Mouse (Mus musculus): ENCODE measurements around the gene Phkg1. TPM values are rescaled to one million over a fixed set of nuclear protein-coding genes. Genes with fewer than 3 reads are reported as not detected.
"Not testable (repeated sequence)": the region's sequence is repeated elsewhere in the genome, so short reads cannot be mapped to it uniquely, and the experiment has no call there.

The Phkg1 gene
- polyA plus RNA-seq, 1 experiment from 2014 or later = 0.95 TPM

DNA sequence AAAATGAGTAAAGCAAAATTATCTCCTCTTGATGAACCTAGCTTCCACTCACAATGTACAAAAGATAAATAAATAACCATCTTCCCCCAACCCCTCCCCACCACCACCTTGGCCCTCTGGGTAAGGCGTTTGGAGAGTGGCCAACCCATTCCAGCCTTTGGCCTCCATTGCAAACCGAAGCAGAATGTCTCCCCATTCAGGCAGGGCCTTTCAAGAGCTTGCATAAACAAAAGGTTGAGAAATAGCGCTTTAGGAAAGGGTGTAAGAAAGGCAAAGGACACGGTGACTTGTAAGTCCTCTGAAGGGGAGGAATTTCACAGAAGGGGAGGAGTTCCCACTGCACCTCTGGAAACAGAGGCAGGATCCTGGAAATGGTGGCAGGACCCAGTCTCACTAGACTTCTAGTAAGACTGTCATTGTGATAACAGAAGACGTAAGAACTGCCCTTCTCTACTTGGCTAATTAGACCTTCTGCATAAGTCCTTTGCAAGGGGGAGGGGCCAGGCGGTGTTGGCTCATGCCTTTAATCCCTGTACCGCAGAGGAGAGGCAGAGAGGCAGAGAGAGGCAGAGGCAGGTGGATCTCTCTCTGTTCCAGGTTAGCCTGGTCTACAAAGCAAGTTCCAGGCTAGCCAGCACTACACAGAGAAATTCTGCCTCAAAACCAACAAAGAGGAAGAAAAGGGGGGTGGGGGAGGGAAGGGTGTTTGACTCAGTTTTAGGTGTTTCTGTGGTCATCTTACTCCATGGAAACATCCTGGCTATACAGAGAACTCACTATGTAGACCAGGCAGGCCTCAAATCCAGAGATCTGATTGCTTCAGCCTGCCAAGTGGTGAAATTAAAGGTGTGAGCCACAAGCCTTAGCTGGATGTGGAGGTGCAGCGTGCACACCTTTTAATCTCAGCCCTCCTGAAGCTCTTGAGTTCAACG is 31.8 kb upstream of the Phkg1 start:
- no peaks in the 10 kb centered on the region for H3K27me3 ChIP-seq (ENCODE audit: control insufficient read depth, insufficient read depth, low read depth, low read length)
- H3K4me2 ChIP-seq (ENCODE audit: low read length) = no peak overlapping the region
- no peak overlapping the region for H3K27ac ChIP-seq (ENCODE audit: low read length)
- WGBS = 53% methylated on average over 9 of the region's 9 CpGs
- no peak overlapping the region for H3K4me3 ChIP-seq (ENCODE audit: low read depth, low read length)
- no peaks in the 10 kb centered on the region for H3K36me3 ChIP-seq (ENCODE audit: control insufficient read depth, insufficient read depth, low read length)
- ATAC-seq = no peak
- no peak overlapping the region for H3K9ac ChIP-seq (ENCODE audit: low read depth, low read length)
- no peaks in the 10 kb centered on the region for H3K4me1 ChIP-seq (ENCODE audit: control insufficient read depth, insufficient read depth, low read length)
- H3K9me3 ChIP-seq (replicated peaks; ENCODE audit: control insufficient read depth, low read length, poor library complexity, severe bottlenecking) = no peaks in the 10 kb centered on the region

DNA sequence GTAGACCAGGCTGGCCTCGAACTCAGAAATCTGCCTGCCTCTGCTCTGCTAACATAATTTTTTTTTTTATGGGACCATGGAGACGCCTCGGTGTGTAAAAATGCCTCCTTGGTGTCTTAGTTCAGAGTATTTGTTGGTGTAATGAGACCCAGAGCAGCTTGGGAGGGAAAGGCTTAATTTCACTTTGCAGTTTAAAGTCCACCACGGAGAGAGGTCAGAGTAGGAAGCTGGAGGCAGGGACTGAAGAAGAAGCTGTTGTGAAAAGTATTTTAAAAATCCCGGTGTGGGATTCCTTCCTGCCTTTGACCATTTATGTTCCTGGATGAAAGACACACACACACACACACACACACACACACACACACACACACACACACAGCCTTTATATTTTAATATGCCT is 27.6 kb upstream of the Phkg1 start:
- Histone ChIP-seq H3K4me2 (ENCODE audit: low read length) (no peak overlapping the region), H3K4me3 (ENCODE audit: low read depth, low read length) (no peak overlapping the region), H3K9ac (ENCODE audit: low read depth, low read length) (no peak overlapping the region), H3K9me3 (replicated peaks; ENCODE audit: control insufficient read depth, low read length, poor library complexity, severe bottlenecking) (no peaks in the 10 kb centered on the region), H3K27me3 (ENCODE audit: control insufficient read depth, insufficient read depth, low read depth, low read length) (no peaks in the 10 kb centered on the region), H3K27ac (ENCODE audit: low read length) (no peak overlapping the region), H3K4me1 (ENCODE audit: control insufficient read depth, insufficient read depth, low read length) (no peaks in the 10 kb centered on the region), H3K36me3 (ENCODE audit: control insufficient read depth, insufficient read depth, low read length) (no peaks in the 10 kb centered on the region)
- no peak for ATAC-seq
- WGBS = 82% methylated on average over 5 of the region's 5 CpGs

DNA sequence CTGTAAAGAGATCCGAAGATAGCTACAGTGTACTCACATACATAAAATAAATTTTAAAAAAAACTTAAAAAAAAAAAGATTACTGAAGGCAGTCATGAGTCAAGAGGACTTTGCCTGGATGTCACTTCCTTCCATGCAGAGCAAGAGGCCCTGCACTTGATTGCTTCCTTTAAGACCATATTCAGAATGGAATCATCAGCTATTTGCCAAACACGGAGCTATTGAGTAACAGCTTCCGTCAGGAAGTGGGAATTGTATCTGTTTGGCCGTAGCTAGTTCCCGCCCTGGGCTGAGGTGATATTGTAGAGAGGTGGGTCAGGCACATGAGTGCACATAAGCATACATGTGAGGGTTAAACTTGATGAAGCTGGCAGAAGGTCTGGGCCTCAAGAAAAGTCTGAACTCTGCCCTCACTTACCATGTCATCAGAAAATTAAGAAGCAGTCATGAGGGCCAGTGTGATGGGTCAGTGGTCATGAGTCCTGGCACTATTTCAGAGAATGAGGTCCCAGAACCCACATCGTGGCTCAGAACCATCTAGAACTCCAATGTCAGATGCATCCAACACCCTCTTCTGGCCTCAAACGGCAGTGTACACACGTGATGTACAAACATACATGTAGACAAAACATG is 26.6 kb upstream of the Phkg1 start:
- no peak overlapping the region for H3K9ac ChIP-seq (ENCODE audit: low read depth, low read length)
- H3K27ac ChIP-seq (ENCODE audit: low read length) = no peak overlapping the region
- H3K27me3 ChIP-seq (ENCODE audit: control insufficient read depth, insufficient read depth, low read depth, low read length) = no peaks in the 10 kb centered on the region
- H3K36me3 ChIP-seq (ENCODE audit: control insufficient read depth, insufficient read depth, low read length) = no peaks in the 10 kb centered on the region
- 93% methylated on average over 8 of the region's 8 CpGs for WGBS
- no peak overlapping the region for H3K4me2 ChIP-seq (ENCODE audit: low read length)
- H3K4me1 ChIP-seq (ENCODE audit: control insufficient read depth, insufficient read depth, low read length) = no peaks in the 10 kb centered on the region
- no peak for ATAC-seq
- H3K9me3 ChIP-seq (replicated peaks; ENCODE audit: control insufficient read depth, low read length, poor library complexity, severe bottlenecking) = no peaks in the 10 kb centered on the region
- H3K4me3 ChIP-seq (ENCODE audit: low read depth, low read length) = no peak overlapping the region

DNA sequence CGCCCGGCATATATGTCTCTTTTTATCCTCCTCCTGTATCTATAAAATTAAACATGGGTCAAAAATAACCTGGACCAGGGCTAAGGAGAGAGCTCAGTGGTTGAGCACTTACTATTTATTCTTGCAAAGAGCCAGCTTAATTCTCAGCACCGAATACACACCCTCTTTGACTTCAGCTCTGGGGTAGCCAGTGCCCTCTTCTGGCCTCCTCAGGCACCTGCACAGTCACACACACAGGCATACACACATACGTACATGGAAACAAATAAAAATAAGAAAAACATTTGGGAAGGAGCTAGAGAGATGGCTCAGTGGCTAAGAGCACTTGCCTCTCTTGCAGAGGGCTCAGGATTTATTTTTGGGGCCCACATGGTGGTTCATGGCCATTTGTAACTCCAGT is 23.6 kb upstream of the Phkg1 start:
- Histone ChIP-seq H3K9me3 (replicated peaks; ENCODE audit: control insufficient read depth, low read length, poor library complexity, severe bottlenecking) (no peaks in the 10 kb centered on the region), H3K4me2 (ENCODE audit: low read length) (no peak overlapping the region), H3K4me1 (ENCODE audit: control insufficient read depth, insufficient read depth, low read length) (no peaks in the 10 kb centered on the region), H3K4me3 (ENCODE audit: low read depth, low read length) (no peak overlapping the region), H3K9ac (ENCODE audit: low read depth, low read length) (no peak overlapping the region), H3K36me3 (ENCODE audit: control insufficient read depth, insufficient read depth, low read length) (no peaks in the 10 kb centered on the region), H3K27me3 (ENCODE audit: control insufficient read depth, insufficient read depth, low read depth, low read length) (no peaks in the 10 kb centered on the region), H3K27ac (ENCODE audit: low read length) (no peak overlapping the region)
- WGBS = 92% methylated on average over 4 of the region's 4 CpGs
- ATAC-seq = no peak

DNA sequence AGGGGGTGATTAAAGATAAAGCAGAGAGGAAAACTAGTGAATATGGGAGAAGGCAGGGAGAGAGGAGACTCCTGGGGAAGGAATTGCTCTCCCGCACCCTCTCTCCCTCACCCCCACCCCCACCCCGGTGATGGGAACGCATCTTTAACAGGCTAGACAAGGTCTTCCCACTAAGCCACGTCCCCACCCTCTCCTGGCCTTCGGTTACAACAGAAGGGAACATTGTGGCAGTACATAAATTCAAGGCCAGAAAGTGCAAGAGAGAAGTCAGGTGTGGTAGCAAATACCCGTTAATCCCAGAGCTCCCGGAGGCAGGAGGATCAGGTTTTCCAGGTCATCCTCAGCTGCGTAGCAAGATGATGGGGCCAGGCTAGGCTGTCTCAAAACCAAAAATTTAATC is 21.0 kb upstream of the Phkg1 start:
- ATAC-seq = no peak
- Histone ChIP-seq H3K27me3 (ENCODE audit: control insufficient read depth, insufficient read depth, low read depth, low read length) (no peaks in the 10 kb centered on the region), H3K4me3 (ENCODE audit: low read depth, low read length) (no peak overlapping the region), H3K9me3 (replicated peaks; ENCODE audit: control insufficient read depth, low read length, poor library complexity, severe bottlenecking) (no peaks in the 10 kb centered on the region), H3K36me3 (ENCODE audit: control insufficient read depth, insufficient read depth, low read length) (no peaks in the 10 kb centered on the region), H3K9ac (ENCODE audit: low read depth, low read length) (no peak overlapping the region), H3K27ac (ENCODE audit: low read length) (no peak overlapping the region), H3K4me2 (ENCODE audit: low read length) (no peak overlapping the region), H3K4me1 (ENCODE audit: control insufficient read depth, insufficient read depth, low read length) (no peaks in the 10 kb centered on the region)
- WGBS = 67% methylated on average over 8 of the region's 8 CpGs

DNA sequence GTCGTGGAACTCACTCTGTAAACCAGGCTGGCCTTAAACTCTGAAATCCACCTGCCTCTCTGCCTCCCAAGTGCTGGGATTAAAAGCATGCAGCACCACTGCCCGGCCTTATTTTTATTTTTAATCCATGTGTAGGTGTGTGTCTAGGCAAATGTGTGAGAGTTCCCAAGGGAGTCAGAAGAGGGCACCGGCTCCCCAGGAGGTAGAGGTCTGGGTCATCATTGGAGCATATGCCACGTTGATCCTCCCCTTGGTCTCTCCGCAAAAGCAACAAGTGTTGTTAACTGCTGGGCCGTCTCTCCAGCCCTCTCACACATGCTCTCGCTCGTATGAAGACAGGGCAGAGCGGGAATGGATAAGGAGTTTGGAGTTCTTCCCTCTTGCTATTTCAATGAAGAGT is 20.4 kb upstream of the Phkg1 start:
- Histone ChIP-seq H3K4me2 (ENCODE audit: low read length) (no peak overlapping the region), H3K36me3 (ENCODE audit: control insufficient read depth, insufficient read depth, low read length) (no peaks in the 10 kb centered on the region), H3K9me3 (replicated peaks; ENCODE audit: control insufficient read depth, low read length, poor library complexity, severe bottlenecking) (no peaks in the 10 kb centered on the region), H3K4me3 (ENCODE audit: low read depth, low read length) (no peak overlapping the region), H3K9ac (ENCODE audit: low read depth, low read length) (no peak overlapping the region), H3K27me3 (ENCODE audit: control insufficient read depth, insufficient read depth, low read depth, low read length) (no peaks in the 10 kb centered on the region), H3K27ac (ENCODE audit: low read length) (no peak overlapping the region), H3K4me1 (ENCODE audit: control insufficient read depth, insufficient read depth, low read length) (no peaks in the 10 kb centered on the region)
- no peak for ATAC-seq
- WGBS = 85% methylated on average over 9 of the region's 9 CpGs

DNA sequence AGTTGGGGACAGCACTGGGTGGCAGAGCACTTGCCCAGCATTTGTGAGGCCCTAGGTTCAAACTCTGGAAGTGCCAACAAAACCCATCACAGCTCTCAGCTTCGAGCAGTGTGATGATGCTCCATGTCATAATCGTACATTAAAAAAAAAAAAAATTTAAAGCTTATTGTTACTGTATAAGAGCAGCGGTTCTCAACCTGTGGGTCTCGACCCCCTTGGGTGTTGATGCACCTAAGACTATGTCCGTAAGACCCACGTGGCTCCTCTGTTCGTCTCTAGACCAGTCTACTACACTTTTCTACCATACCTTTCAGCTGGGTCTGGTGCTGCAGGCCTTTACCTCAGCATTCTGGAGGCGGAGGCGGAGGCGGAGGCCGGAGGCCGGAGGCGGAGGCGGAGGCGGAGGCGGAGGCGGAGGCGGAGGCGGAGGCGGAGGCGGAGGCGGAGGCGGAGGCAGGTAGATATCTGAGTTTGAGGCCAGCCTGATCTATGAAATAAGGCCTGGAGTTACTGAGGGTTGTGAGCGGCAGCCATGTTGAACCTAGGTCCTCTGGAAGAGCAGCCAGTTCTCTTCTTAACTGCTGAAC is 19.8 kb upstream of the Phkg1 start:
- Histone ChIP-seq H3K9ac (ENCODE audit: low read depth, low read length) (no peak overlapping the region), H3K4me1 (ENCODE audit: control insufficient read depth, insufficient read depth, low read length) (no peaks in the 10 kb centered on the region), H3K27ac (ENCODE audit: low read length) (no peak overlapping the region), H3K36me3 (ENCODE audit: control insufficient read depth, insufficient read depth, low read length) (no peaks in the 10 kb centered on the region), H3K4me2 (ENCODE audit: low read length) (no peak overlapping the region), H3K27me3 (ENCODE audit: control insufficient read depth, insufficient read depth, low read depth, low read length) (no peaks in the 10 kb centered on the region), H3K9me3 (replicated peaks; ENCODE audit: control insufficient read depth, low read length, poor library complexity, severe bottlenecking) (no peaks in the 10 kb centered on the region), H3K4me3 (ENCODE audit: low read depth, low read length) (no peak overlapping the region)
- 92% methylated on average over 24 of the region's 24 CpGs for WGBS
- ATAC-seq = no peak

DNA sequence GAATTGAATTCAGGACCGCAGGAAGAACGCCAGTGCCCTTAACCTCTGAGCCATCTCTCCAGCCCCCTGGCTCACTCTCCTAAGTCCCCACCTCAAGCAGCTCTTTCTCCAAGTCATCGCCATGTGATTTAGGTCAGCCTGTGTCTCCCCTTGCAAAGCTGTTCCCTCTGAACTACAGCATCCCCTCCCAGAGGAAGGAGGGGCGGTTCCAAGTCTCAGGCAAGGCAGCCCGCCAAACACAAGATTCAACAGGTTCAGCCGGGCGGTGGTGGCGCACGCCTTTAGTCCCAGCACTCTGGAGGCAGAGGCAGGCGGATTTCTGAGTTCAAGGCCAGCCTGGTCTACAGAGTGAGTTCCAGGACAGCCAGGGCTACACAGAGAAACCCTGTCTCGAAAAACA is 17.1 kb upstream of the Phkg1 start:
- WGBS = 88% methylated on average over 11 of the region's 11 CpGs

DNA sequence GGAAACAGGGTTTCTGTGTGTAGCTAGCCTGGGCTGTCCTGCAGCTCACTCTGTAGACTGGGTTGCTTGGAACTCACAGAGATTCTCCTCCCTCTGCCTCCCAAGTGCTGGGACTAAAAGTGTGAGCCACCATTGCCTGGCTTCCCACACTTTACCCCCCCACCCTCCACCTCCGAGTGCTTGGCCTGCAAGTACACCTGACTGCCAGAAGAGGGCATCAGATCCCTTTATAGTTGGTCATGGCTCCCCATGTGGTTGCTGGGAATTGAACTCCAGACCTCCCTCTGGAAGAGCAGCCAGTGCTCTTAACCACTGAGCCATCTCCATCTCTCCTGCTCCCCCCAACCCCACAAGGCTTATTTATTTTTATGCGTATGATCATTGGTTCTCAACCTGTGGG is 15.7 kb upstream of the Phkg1 start:
- no peaks in the 10 kb centered on the region for H3K9me3 ChIP-seq (replicated peaks; ENCODE audit: control insufficient read depth, low read length, poor library complexity, severe bottlenecking)
- no peak overlapping the region for H3K4me2 ChIP-seq (ENCODE audit: low read length)
- no peak for ATAC-seq
- peaks cover 1% of the 10 kb centered on the region; the same call in 1 of the 2 replicates for H3K4me1 ChIP-seq (ENCODE audit: control insufficient read depth, insufficient read depth, low read length)
- H3K36me3 ChIP-seq (ENCODE audit: control insufficient read depth, insufficient read depth, low read length) = no peaks in the 10 kb centered on the region
- H3K4me3 ChIP-seq (ENCODE audit: low read depth, low read length) = no peak overlapping the region
- no peak overlapping the region for H3K9ac ChIP-seq (ENCODE audit: low read depth, low read length)
- WGBS = 25% methylated on average over 2 of the region's 2 CpGs
- H3K27ac ChIP-seq (ENCODE audit: low read length) = no peak overlapping the region
- no peaks in the 10 kb centered on the region for H3K27me3 ChIP-seq (ENCODE audit: control insufficient read depth, insufficient read depth, low read depth, low read length)

More for the DNA sequence above, 17.1 kb upstream of the Phkg1 start:
- not testable (repeated sequence) for ATAC-seq; H3K4me2 ChIP-seq (ENCODE audit: low read length); H3K4me1 ChIP-seq (ENCODE audit: control insufficient read depth, insufficient read depth, low read length); H3K9me3 ChIP-seq (replicated peaks; ENCODE audit: control insufficient read depth, low read length, poor library complexity, severe bottlenecking); H3K27ac ChIP-seq (ENCODE audit: low read length); H3K36me3 ChIP-seq (ENCODE audit: control insufficient read depth, insufficient read depth, low read length); H3K9ac ChIP-seq (ENCODE audit: low read depth, low read length); H3K27me3 ChIP-seq (ENCODE audit: control insufficient read depth, insufficient read depth, low read depth, low read length); H3K4me3 ChIP-seq (ENCODE audit: low read depth, low read length)
